Mouse (Mus musculus) intestine, embryonic 14.5 days (tissue): ENCODE results near the gene Acp2. TPM values are rescaled to one million over a fixed set of nuclear protein-coding genes. Genes with fewer than 3 reads are reported as not detected.

Experiments used
- ATAC-seq: fragments of 200-750 bp; cut with Nextera tagmentation; replicated peaks from 2 replicates; pipeline ENCODE4 v1.8.0; 2017; ENCODE audit warnings: low read depth, moderate number of reproducible peaks, moderate TSS enrichment, moderate library complexity; ENCODE audit not compliant: low FRiP score, low TSS enrichment
- DNase-seq: peaks from one replicate; pipeline ENCODE4 v3.0.0-alpha.2; 2018; ENCODE audit warnings: low spot score
- H3K27ac ChIP-seq: fragments of 300-500 bp; sonication (generic); 2 replicates; pipeline ENCODE4 v1.5.1; 2014; ENCODE audit warnings: low read depth, mild to moderate bottlenecking, control low read depth
- H3K27me3 ChIP-seq: fragments of 300-500 bp; sonication (generic); replicated peaks from 2 replicates; pipeline ENCODE4 v1.6.1; 2014; ENCODE audit warnings: low read length, control low read depth; ENCODE audit not compliant: control insufficient read depth, insufficient read depth
- H3K36me3 ChIP-seq: fragments of 300-500 bp; sonication (generic); 2 replicates; pipeline ENCODE4 v1.6.1; 2014; ENCODE audit warnings: low read length, control low read depth; ENCODE audit not compliant: control insufficient read depth, insufficient read depth
- H3K4me1 ChIP-seq: fragments of 300-500 bp; sonication (generic); replicated peaks from 2 replicates; pipeline ENCODE4 v1.6.1; 2014; ENCODE audit warnings: low read length, control low read depth, mixed read lengths; ENCODE audit not compliant: control insufficient read depth, insufficient read depth
- H3K4me2 ChIP-seq: fragments of 300-500 bp; sonication (generic); 2 replicates; pipeline ENCODE4 v1.6.1; 2014; ENCODE audit warnings: low read length
- H3K4me3 ChIP-seq: fragments of 300-500 bp; sonication (generic); 2 replicates; pipeline ENCODE4 v1.5.1; 2014; ENCODE audit warnings: low read depth, low read length, control low read depth, mixed read lengths
- H3K9ac ChIP-seq: fragments of 300-500 bp; sonication (generic); 2 replicates; pipeline ENCODE4 v1.6.1; 2014; ENCODE audit warnings: mild to moderate bottlenecking, low read length
- H3K9me3 ChIP-seq: fragments of 300-500 bp; sonication (generic); 2 replicates; pipeline ENCODE4 v1.6.1; 2016; ENCODE audit warnings: low read length, control low read depth; ENCODE audit not compliant: control insufficient read depth
- WGBS: fragments of 180-500 bp; shearing (Covaris S2); extraction: QIAGEN DNeasy Blood & Tissue Kit; methylation state at CpG from one replicate; pipeline ENCODE4 v1.1.7; 2014; 5-methylcytosine and 5-hydroxymethylcytosine counted together
- polyA plus RNA-seq: library from polyadenylated mRNA; unstranded; fragments of >200 nt; fragmentation: Nextera tagmentation; extraction: Ambion mirVana; gene quantifications from 2 replicates; pipeline ENCODE4 v1.2.1, GENCODE M21; 2014

Acp2 gene
- polyA plus RNA-seq, result 26.1 and 31.9 TPM in 2 replicates

GRCm38 (mm10) chr2:91202222-91202971 lies at the start of gene Acp2, which contains the start of gene Nr1h3:
Gene Acp2 (plus strand): TSS chr2:91202885.
Gene Nr1h3 (minus strand): TSS chr2:91202834.
- H3K27ac ChIP-seq, result peak within 1 kb of the TSS; percentile 92
- 2% methylated on average over 28 of the region's 28 CpGs for WGBS

GRCm38 (mm10) chr2:91152885-91153377 lies 49.8 kb upstream of the Acp2 start:
- DNase-seq, result no peak

More at GRCm38 (mm10) chr2:91202222-91202971, at the start of gene Acp2, which contains the start of gene Nr1h3:
- Histone ChIP-seq H3K4me2 (peak within 1 kb of the TSS; percentile 90), H3K9ac (peak within 1 kb of the TSS; percentile 81), H3K27me3 (no peaks in the 10 kb centered on the region), H3K4me3 (peak within 1 kb of the TSS; percentile 72), H3K4me1 (peaks cover 12% of the 10 kb centered on the region), H3K36me3 (peaks cover 21% of the 10 kb centered on the region), H3K9me3 (no peaks in the 10 kb centered on the region)
- DNase-seq, result peak; percentile 99
- peak; percentile 97 for ATAC-seq

GRCm38 (mm10) chr2:91154091-91154490 lies 48.6 kb upstream of the Acp2 start:
- no peak overlapping the region for H3K9ac ChIP-seq
- 89% methylated on average over 3 of the region's 3 CpGs for WGBS
- no peak overlapping the region for H3K4me2 ChIP-seq
- no peak overlapping the region for H3K4me3 ChIP-seq
- no peaks in the 10 kb centered on the region for H3K4me1 ChIP-seq
- no peaks in the 10 kb centered on the region for H3K9me3 ChIP-seq
- no peak overlapping the region for H3K27ac ChIP-seq
- H3K36me3 ChIP-seq, result peaks cover 48% of the 10 kb centered on the region
- no peaks in the 10 kb centered on the region for H3K27me3 ChIP-seq
- ATAC-seq, result no peak
- no peak for DNase-seq

More at GRCm38 (mm10) chr2:91152885-91153377, 49.8 kb upstream of the Acp2 start:
- no peak for ATAC-seq
- Histone ChIP-seq H3K4me1 (no peaks in the 10 kb centered on the region), H3K27ac (no peak overlapping the region), H3K4me3 (no peak overlapping the region), H3K4me2 (no peak overlapping the region), H3K9ac (no peak overlapping the region), H3K9me3 (no peaks in the 10 kb centered on the region), H3K36me3 (peaks cover 46% of the 10 kb centered on the region), H3K27me3 (no peaks in the 10 kb centered on the region)
- WGBS, result 78% methylated on average over 3 of the region's 3 CpGs

- Histone ChIP-seq H3K4me3 (no peak overlapping the region), H3K4me2 (no peak overlapping the region), H3K27ac (no peak overlapping the region), H3K36me3 (peaks cover 42% of the 10 kb centered on the region), H3K27me3 (no peaks in the 10 kb centered on the region), H3K9me3 (no peaks in the 10 kb centered on the region), H3K9ac (no peak overlapping the region), H3K4me1 (no peaks in the 10 kb centered on the region)
- WGBS, result 24% methylated on average over 6 of the region's 6 CpGs
- DNase-seq (no peak), ATAC-seq (no peak)
Observed at GRCm38 (mm10) chr2:91157002-91157752, 45.5 kb upstream of the Acp2 start.

GRCm38 (mm10) chr2:91160591-91160990 lies 42.1 kb upstream of the Acp2 start:
- no peak overlapping the region for H3K27ac ChIP-seq
- WGBS, result 80% methylated on average over 6 of the region's 6 CpGs
- H3K27me3 ChIP-seq, result no peaks in the 10 kb centered on the region
- no peak overlapping the region for H3K9ac ChIP-seq
- no peaks in the 10 kb centered on the region for H3K9me3 ChIP-seq
- DNase-seq, result no peak
- no peak for ATAC-seq
- H3K4me1 ChIP-seq, result no peaks in the 10 kb centered on the region
- H3K4me2 ChIP-seq, result no peak overlapping the region
- peaks cover 40% of the 10 kb centered on the region for H3K36me3 ChIP-seq
- no peak overlapping the region for H3K4me3 ChIP-seq

- no peak overlapping the region for H3K9ac ChIP-seq
- no peaks in the 10 kb centered on the region for H3K4me1 ChIP-seq
- no peak for DNase-seq
- H3K36me3 ChIP-seq, result peaks cover 51% of the 10 kb centered on the region
- no peak overlapping the region for H3K27ac ChIP-seq
- 82% methylated on average over 4 of the region's 4 CpGs for WGBS
- H3K27me3 ChIP-seq, result no peaks in the 10 kb centered on the region
- ATAC-seq, result no peak
- H3K4me3 ChIP-seq, result no peak overlapping the region
- no peaks in the 10 kb centered on the region for H3K9me3 ChIP-seq
- no peak overlapping the region for H3K4me2 ChIP-seq
Observed at GRCm38 (mm10) chr2:91162952-91163351, 39.7 kb upstream of the Acp2 start.

GRCm38 (mm10) chr2:91163532-91163931 lies 39.2 kb upstream of the Acp2 start:
- ATAC-seq (no peak), DNase-seq (no peak)
- Histone ChIP-seq H3K9ac (no peak overlapping the region), H3K4me3 (no peak overlapping the region), H3K4me2 (no peak overlapping the region), H3K27ac (no peak overlapping the region), H3K9me3 (no peaks in the 10 kb centered on the region), H3K4me1 (no peaks in the 10 kb centered on the region), H3K27me3 (no peaks in the 10 kb centered on the region), H3K36me3 (peaks cover 49% of the 10 kb centered on the region)
- 81% methylated on average over 5 of the region's 5 CpGs for WGBS

GRCm38 (mm10) chr2:91164991-91165390 lies 37.7 kb upstream of the Acp2 start:
- no peak overlapping the region for H3K4me2 ChIP-seq
- H3K9me3 ChIP-seq, result no peaks in the 10 kb centered on the region
- no peaks in the 10 kb centered on the region for H3K4me1 ChIP-seq
- H3K4me3 ChIP-seq, result no peak overlapping the region
- no peak for ATAC-seq
- H3K27me3 ChIP-seq, result no peaks in the 10 kb centered on the region
- H3K9ac ChIP-seq, result no peak overlapping the region
- peaks cover 45% of the 10 kb centered on the region for H3K36me3 ChIP-seq
- DNase-seq, result no peak
- no peak overlapping the region for H3K27ac ChIP-seq
- WGBS, result 88% methylated on average over 6 of the region's 6 CpGs
